Mouse (Mus musculus): ENCODE data around the gene Adam19.

Adam19 gene

DNA sequence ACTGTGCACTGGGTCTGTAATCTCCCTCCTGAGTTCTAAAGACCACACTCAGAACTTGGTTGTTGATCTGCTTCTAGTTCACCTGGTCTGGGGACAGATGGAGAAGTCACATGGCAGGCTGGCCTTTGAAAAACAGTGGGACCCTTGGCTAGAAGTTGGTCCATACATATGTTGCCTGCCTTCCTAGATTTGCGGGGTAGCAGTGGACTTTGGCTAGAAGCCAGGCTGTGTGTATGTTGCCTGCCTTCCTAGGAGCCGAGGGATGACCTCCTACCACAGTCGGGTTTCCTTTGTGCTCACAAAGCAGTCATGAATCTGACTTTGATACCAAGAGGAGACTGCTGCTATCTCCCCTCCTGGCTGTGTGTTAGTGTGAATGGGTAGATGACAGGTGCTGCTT, 41.3 kb downstream of the Adam19 start:
- DNase-seq (ENCODE audit: low read depth, low spot score), result no peak

DNA sequence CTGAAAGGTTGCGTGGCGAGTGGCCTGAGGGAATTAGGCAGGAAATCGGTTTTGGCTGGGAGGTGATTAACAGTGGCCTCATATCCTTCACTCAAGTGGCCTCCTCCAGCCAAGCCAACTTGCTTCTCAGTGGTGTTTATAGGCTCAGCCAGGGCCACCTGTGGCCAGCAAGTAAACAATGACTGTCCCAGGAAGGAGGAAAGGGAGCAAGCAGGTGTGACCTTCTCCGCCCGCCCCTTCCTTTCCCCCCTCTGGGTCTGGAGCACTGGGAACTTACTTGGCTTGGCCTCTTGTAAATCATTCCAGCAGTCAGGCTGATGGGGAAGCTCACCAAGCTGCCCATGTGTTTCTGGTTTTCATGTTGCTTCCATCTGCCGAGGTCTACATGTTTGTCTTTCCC, 46.3 kb downstream of the Adam19 start:
- DNase-seq (ENCODE audit: low read depth, low spot score), result no peak

GRCm38 (mm10) chr11:46107046-46107445, 51.3 kb downstream of the Adam19 start:
- DNase-seq (ENCODE audit: low read depth, low spot score), result peak; percentile 73

DNA sequence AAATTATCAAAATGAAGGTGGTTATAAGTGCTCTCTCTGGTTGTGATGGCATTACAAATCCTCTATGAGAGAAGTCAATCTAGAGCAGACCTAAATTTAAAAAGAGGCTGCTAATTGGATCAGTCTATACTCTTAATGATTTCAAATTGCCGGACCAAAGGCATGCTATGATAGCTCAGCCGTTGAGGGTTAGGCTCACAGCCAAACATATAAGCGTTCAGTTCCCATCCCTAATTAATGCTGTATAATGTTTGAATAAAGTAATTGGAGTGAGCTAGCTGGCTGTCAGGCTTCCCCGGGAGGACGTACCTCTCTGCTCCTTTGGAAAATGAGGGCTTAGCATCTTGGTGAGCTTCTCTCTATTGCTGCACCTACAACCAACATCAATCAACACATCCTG, 53.4 kb downstream of the Adam19 start:
- DNase-seq (ENCODE audit: low read depth, low spot score), result no peak

DNA sequence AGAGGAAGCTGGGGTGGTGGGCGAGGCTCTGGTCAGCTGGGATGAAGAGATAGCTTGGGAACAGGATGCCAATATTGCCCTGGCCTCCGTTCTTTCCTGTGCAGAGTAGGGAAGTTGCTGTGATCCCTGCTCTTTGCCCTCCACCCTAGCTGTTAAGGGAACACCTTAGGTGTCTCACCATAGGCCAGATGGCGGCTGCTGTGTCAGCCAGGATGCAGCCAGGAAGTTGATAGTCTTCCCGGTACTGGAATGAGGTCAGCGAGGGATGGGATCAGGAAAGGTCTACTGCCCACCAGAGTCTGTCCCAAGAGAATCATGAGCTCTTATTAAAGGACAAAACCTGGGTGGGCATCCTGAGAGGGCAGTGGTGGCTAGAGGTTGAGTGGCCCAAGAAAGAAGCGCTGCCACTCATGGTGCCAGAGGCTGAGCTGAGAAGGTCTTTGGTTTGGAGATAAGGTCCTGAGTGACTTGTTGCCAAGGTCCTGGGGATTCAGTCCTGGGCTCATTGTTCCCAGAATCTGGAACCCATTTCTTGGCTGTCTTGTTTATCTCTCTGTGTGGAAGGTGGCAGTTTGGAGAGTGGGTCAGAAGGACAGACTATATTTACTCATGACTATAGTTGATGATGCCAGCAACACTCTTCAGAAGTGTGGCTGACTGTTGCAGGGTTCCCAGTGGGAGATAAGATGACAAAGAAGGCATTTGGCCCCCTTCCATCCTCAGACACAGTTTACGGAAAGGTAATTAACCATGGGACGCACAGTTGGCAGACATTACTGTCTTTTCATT, 54.6 kb downstream of the Adam19 start:
- no peak for DNase-seq (ENCODE audit: low read depth, low spot score)

DNA sequence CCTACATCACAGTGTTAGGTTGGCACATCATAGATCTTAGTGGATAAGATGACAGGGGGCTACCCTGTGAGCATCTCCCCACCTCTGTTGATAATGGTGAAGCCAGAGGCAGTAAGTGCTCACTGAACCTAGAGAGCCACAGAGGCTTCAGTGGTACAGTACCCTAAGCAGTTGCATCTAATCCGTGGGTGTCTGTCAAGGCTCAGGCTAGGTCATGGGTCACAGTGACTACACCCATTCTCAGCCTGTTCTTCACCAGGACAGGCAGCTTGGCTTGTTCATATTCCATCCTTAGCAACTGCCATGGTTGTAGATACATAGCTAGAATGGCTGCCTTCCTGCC, 55.1 kb downstream of the Adam19 start:
- no peak for DNase-seq (ENCODE audit: low read depth, low spot score)

DNA sequence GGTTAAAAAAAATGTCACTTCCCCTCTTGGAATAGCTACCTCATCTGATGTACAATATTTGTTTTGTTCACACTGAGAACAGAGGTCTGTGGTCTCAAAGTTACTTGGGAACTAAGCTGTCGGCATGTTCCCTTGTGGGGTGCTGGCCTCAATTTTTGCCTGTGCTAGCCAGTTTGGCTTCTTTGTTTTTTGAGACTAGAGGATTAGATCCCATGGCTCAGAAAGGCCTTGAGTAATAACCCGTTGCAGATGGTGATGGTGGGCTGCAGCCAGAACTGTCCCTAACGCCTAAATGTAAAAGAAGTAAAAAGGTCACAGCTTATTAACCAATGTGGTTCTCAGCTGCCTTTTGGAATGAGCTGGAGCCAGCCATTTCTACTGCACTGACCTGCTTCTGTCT, 57.4 kb downstream of the Adam19 start:
- no peak for DNase-seq (ENCODE audit: low read depth, low spot score)

GRCm38 (mm10) chr11:46114221-46114620, 58.4 kb downstream of the Adam19 start:
- DNase-seq (ENCODE audit: low read depth, low spot score), result no peak

GRCm38 (mm10) chr11:46115011-46115410, 59.2 kb downstream of the Adam19 start:
- peak; percentile 93 for DNase-seq (ENCODE audit: low read depth, low spot score)

DNA sequence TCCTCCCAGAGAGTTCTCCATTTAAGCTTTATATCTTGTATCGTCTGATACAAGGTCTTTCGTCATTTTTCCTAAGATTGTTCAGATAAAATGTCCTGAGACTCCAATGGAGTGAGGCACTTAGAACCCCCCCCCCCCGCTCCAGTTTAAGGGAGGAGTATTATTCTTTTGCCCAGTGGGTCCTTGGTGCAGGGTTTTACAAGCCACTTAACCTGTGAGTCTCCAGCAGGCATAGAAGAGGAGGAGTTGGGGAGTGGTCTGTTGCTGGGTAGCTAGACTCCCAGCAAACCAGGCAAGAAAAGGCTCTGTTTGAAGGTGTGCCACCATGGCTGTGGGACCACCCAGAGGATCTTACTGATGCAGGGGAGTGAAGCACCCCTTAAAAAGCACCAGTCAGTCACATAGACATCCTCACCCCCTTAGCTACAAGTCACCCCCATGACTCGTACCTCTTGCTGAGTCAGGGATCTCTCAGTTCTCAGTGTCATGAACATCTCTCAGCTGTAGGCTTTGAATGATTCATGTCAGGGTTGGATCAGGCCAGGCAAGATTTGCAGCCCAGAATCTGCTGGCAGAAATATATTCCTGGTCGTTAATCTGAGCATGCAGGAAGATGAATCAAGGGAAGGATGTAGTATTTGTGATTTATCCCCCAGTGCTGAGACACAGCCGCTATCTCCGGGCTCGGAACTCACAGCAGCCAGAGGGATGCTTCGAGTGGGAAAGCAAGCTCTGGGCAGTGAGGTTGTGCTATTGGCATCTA, 59.8 kb downstream of the Adam19 start:
- peak; percentile 70 for DNase-seq (ENCODE audit: low read depth, low spot score)

- DNase-seq (ENCODE audit: low read depth, low spot score), result no peak
These were observed 60.7 kb downstream of the Adam19 start for GRCm38 (mm10) chr11:46116510-46116909.

DNA sequence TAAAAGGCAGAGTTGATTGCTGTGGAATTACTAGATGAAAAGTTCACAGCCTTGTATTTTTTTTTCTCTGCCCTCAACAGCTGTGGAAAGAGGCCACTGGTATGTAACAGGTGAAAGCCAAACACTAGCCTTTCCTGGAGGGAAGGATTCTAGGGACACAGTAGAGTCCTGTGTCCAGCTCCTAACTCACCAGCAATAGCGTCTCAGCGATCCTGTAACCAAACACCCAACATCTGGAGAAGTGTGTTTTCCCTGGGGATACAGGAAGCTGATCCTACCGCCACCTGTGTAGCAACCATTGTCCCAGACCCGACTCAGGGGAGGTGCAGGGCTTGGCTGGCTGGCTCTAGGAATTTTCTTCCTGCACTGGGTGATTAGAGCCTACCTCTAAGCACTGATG, 63.8 kb downstream of the Adam19 start:
- peak; percentile 41 for DNase-seq (ENCODE audit: low read depth, low spot score)

DNA sequence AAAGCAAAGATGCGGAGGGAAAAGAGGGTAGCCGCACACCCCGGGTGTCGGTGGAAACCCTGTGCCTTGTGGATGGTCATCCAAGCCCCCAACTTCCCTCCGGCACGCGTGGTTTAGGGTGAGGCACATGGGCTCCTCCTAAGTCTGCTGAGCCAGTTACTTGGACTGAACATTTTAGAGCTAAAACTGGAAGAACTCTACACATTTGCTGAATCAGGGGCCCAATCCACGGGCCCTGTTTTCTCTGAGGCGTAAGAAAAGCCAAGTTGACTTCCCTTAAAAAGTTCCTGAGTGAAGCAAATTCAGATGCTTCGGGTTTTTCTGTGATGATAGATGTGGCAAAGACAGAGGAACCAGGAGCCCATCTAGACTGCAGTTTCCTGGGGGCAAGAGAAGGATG, 64.3 kb downstream of the Adam19 start:
- DNase-seq (ENCODE audit: low read depth, low spot score), result no peak

DNA sequence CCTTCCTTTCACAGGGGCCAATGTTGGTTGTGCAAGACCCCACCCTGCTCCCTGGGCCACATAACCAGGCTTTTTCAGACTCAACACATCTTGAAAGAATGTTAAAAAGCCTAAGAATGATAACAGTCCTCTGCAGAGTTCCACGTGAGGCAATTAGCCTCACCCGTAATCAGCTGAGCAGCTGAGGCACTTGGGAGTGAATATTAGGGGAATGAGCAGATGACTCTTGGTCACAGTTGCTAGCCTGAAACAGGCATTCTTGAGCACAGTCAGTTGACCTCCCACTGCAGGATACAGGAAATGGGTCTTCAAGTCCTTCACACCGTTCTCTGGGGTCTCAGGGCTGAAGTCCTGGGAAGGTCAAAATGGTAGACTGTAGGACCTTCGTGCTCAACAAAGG, 65.9 kb downstream of the Adam19 start:
- DNase-seq (ENCODE audit: low read depth, low spot score), result peak; percentile 73

GRCm38 (mm10) chr11:46122875-46123274, 67.1 kb downstream of the Adam19 start:
- DNase-seq (ENCODE audit: low read depth, low spot score), result no peak

DNA sequence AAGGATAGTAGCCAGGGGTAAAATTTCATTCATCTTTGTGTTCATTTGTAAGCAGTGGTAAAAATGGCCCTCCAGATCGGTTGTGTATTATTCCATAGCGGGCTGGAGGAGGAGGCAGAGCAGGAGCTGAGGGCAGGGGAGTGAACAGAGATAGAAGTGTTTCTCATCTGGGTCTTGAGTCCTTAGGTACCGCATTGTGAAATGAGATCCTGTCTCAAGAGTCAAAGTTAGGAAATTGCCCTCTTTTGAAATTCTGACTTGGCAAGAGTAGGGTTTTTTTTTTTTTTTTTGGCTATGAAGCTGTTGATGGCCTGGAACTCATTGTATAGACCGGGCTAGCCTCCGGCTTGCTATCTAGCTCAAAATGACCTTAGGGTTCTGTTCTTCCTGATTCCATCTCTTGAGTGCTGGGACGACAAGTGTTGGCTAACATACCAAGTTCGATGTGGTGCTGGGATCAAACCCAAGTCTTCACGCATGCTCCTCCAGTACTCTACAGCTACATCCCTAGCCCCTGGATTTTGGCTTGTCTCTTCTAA, 67.6 kb downstream of the Adam19 start:
- no peak for DNase-seq (ENCODE audit: low read depth, low spot score)

GRCm38 (mm10) chr11:46125093-46125834, 69.5 kb downstream of the Adam19 start:
- peak; percentile 14 for DNase-seq (ENCODE audit: low read depth, low spot score)

DNA sequence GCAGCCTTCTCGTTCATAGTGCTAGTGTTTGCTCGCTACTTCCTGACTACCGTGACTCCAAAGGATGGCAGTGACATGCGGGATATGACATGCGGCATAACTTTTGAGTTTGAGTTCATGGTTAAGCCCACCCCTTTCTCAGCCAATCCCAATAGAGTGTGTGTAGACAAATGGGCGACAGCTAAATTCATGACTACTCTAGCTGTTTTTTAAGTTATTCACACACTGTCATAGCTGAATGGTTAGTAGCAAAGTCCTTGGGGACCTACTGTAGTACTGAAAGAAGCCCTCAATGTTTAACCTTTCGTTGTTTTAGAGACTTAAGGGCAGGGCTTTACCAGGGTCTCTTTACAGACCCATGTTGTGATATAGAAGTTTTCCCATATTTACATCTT, 70.0 kb downstream of the Adam19 start:
- DNase-seq (ENCODE audit: low read depth, low spot score), result no peak

- DNase-seq (ENCODE audit: low read depth, low spot score), result no peak
These were observed 70.5 kb downstream of the Adam19 start for GRCm38 (mm10) chr11:46126317-46126716.

DNA sequence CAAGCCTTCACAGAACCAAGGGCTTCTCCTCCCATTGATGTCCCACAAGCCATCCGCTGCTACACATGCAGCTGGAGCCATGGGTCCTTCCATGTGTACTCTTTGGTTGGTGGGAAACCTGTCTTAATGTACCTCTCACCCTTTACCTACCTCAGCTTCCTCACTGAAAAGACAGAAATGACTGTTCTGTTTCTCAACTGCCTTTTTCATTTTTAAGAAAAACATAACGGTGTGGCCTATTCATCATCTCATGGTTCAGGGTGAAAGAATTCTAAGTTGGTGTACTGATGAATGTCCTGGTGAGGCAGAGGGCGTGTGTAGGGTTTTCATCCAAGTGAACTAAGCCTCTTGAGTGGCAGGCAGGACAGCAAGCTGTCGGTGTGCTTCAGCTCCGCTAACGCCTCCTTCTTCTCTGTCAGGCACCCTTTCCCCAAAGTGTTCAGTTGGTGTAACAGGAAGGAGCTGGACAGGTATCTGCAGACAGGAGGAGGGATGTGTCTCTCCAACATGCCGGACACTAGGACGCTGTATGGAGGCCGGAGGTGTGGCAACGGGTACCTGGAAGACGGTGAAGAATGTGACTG, 71.1 kb downstream of the Adam19 start:
- DNase-seq (ENCODE audit: low read depth, low spot score), result no peak

DNA sequence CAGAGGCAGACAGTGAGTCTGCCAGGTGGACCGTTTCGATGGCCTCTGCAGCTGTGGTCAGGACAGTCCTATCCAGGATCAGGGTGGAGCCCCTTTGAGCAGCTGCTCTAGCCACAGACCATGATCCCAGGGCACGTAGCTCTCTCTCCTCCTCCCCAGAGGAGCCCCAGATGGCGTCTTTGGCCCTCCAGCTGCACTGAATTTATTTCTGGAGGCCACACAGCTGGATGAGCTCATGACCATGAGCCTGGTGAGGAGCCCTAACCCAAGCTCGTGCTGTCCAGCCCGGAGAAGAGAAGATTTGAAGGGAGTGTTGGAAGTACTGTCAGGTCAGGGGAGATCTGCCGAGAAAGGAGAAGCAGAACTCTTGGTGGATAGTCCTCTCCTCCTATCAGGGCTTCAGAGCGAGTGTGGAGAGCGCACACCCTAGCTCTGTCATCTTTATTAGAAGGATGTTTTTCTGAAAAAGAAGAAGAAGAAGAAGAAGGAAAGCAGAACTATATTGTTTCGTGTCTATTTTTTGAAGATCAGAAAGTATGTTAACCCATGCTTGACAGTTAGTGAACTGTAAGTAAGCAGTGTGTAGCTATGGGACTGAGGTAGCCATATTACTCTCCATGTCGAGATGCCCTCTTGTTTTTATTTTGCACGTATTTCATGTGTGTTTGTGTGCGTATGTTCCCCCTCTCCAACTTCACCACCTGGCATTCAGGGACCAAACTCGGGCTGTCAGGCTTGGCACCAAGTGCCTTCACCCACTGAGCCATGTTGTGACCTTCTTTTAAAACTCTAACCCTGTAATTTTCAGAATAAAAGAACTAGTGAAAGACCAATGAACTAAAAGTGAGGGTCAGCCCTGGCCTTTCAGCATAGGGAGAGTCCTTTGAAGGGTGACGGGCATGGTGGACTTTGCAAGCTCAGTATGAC, 72.1 kb downstream of the Adam19 start:
- no peak for DNase-seq (ENCODE audit: low read depth, low spot score)
